Mouse (Mus musculus): Measurements from ENCODE around the gene Ppp1r16b. TPM values are rescaled to one million over a fixed set of nuclear protein-coding genes. Genes with fewer than 3 reads are reported as not detected.

Ppp1r16b gene
- polyA plus RNA-seq, 1 experiment, result 0.04 TPM

- Histone ChIP-seq H3ac (ENCODE audit: control insufficient read depth, insufficient read length, low read depth) (no peak overlapping the region), H3K79me2 (ENCODE audit: control insufficient read depth, insufficient read depth) (no peaks in the 10 kb centered on the region), H3K27me3 (ENCODE audit: control insufficient read depth, insufficient read depth, insufficient read length) (peaks cover 21% of the 10 kb centered on the region), H3K4me3 (ENCODE audit: insufficient read depth, poor library complexity, severe bottlenecking) (no peak overlapping the region), H3K79me3 (ENCODE audit: low read depth) (no peaks in the 10 kb centered on the region), H3K36me3 (ENCODE audit: control insufficient read depth, insufficient read depth) (no peaks in the 10 kb centered on the region)
- TF ChIP-seq MYOG (IDR thresholded peaks at IDR 0.05; ENCODE audit: control insufficient read depth, extremely low read depth, insufficient read length), result no peak
- no peak for TF ChIP-seq FOSL1 (IDR thresholded peaks at IDR 0.05; ENCODE audit: insufficient read depth, low read length, poor library complexity, severe bottlenecking)
- no peak for TF ChIP-seq CEBPB (IDR thresholded peaks at IDR 0.05; ENCODE audit: low read depth)
- TF ChIP-seq CTCF (IDR thresholded peaks at IDR 0.05; ENCODE audit: control insufficient read depth, insufficient read depth, insufficient read length), result no peak
- no peak for TF ChIP-seq MAX (IDR thresholded peaks at IDR 0.05)
- TF ChIP-seq MYOD1 (IDR thresholded peaks at IDR 0.05; ENCODE audit: control insufficient read depth, insufficient read length, low read depth), result no peak
- no peak for TF ChIP-seq USF1 (IDR thresholded peaks at IDR 0.05; ENCODE audit: low read depth)
These were observed 22.6 kb downstream of the Ppp1r16b start for GRCm38 (mm10) chr2:158687804-158688241.

DNA sequence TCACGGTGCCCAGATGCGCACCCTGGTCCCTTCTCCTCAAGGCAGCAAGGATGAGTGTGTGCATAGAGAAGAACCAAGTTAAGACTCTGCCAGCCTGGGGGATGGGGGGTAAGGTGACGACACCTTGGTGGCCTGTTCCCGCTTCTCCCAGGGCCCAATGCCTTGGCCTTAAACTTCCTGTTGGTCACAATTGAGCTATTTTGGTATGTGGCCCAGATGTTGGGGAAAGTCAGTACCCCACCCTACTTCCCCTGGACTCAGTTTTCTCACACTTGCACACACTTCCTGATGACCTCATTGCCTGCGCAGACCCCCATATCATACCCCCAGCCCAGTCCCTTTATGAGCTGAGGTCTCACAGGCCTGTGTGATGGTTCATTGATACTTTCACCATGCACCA lies 23.9 kb downstream of the Ppp1r16b start:
- no peak for TF ChIP-seq USF1 (IDR thresholded peaks at IDR 0.05; ENCODE audit: low read depth)
- TF ChIP-seq CEBPB (IDR thresholded peaks at IDR 0.05; ENCODE audit: low read depth), result no peak
- no peak for TF ChIP-seq MAX (IDR thresholded peaks at IDR 0.05)
- Histone ChIP-seq H3ac (ENCODE audit: control insufficient read depth, insufficient read length, low read depth) (no peak overlapping the region), H3K4me3 (ENCODE audit: insufficient read depth, poor library complexity, severe bottlenecking) (no peak overlapping the region), H3K79me3 (ENCODE audit: low read depth) (no peaks in the 10 kb centered on the region), H3K79me2 (ENCODE audit: control insufficient read depth, insufficient read depth) (no peaks in the 10 kb centered on the region), H3K36me3 (ENCODE audit: control insufficient read depth, insufficient read depth) (no peaks in the 10 kb centered on the region), H3K27me3 (ENCODE audit: control insufficient read depth, insufficient read depth, insufficient read length) (peaks cover 21% of the 10 kb centered on the region)

DNA sequence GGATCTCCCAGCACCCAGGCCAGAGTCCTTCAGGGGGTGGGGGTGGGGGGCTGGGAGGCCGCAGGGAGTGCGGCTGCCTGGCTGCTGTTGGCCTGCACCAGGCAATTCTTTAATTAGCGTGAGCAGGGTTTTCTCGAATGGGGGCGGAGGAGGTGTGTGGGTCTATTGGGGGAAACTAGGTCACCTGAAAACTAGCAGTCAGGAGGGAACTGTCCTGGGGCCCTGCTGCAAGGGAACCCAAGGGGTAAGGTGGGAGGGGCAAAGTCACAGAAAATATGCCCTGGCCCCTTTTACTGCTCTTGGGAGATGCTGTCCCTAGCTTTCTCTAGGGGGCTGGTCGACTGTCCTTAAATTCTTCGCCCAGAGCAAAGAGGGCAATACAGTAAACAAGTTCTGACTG lies 24.4 kb downstream of the Ppp1r16b start:
- TF ChIP-seq FOSL1 (IDR thresholded peaks at IDR 0.05; ENCODE audit: insufficient read depth, low read length, poor library complexity, severe bottlenecking), result no peak
- no peak for TF ChIP-seq USF1 (IDR thresholded peaks at IDR 0.05; ENCODE audit: low read depth)
- no peak for TF ChIP-seq CEBPB (IDR thresholded peaks at IDR 0.05; ENCODE audit: low read depth)
- TF ChIP-seq MAX (IDR thresholded peaks at IDR 0.05), result no peak
- TF ChIP-seq MYOD1 (IDR thresholded peaks at IDR 0.05; ENCODE audit: control insufficient read depth, insufficient read length, low read depth), result no peak
- no peak for TF ChIP-seq MYOG (IDR thresholded peaks at IDR 0.05; ENCODE audit: control insufficient read depth, extremely low read depth, insufficient read length)
- no peak for TF ChIP-seq CTCF (IDR thresholded peaks at IDR 0.05; ENCODE audit: control insufficient read depth, insufficient read depth, insufficient read length)
- H3K27me3 ChIP-seq (ENCODE audit: control insufficient read depth, insufficient read depth, insufficient read length), result peaks cover 21% of the 10 kb centered on the region

DNA sequence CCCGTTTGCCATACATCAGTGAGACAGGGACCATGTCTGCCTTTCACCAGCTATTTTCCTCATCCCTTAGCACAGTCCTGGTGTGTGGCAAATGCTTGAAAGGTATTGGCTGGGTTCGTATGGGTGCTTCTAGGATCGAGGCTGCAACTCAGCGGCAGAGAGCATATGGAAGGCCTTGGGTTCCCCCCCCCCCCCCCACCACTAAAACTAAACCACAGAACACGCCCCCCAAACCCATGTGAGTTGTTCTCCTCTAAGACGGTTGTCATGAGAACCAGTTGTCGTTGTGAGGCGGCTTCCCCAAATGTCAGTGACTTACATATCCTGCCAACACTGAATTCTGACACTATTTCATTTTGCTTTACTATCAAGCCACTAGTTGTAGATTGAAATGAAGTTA lies 24.9 kb downstream of the Ppp1r16b start:
- H3K4me3 ChIP-seq (ENCODE audit: insufficient read depth, poor library complexity, severe bottlenecking), result no peak overlapping the region
- peaks cover 21% of the 10 kb centered on the region for H3K27me3 ChIP-seq (ENCODE audit: control insufficient read depth, insufficient read depth, insufficient read length)
- H3K79me2 ChIP-seq (ENCODE audit: control insufficient read depth, insufficient read depth), result no peaks in the 10 kb centered on the region
- TF ChIP-seq MAX (IDR thresholded peaks at IDR 0.05) (no peak), CTCF (IDR thresholded peaks at IDR 0.05; ENCODE audit: control insufficient read depth, insufficient read depth, insufficient read length) (no peak), USF1 (IDR thresholded peaks at IDR 0.05; ENCODE audit: low read depth) (no peak), MYOD1 (IDR thresholded peaks at IDR 0.05; ENCODE audit: control insufficient read depth, insufficient read length, low read depth) (no peak), CEBPB (IDR thresholded peaks at IDR 0.05; ENCODE audit: low read depth) (no peak), MYOG (IDR thresholded peaks at IDR 0.05; ENCODE audit: control insufficient read depth, extremely low read depth, insufficient read length) (no peak), FOSL1 (IDR thresholded peaks at IDR 0.05; ENCODE audit: insufficient read depth, low read length, poor library complexity, severe bottlenecking) (no peak)
- H3K79me3 ChIP-seq (ENCODE audit: low read depth), result no peaks in the 10 kb centered on the region
- no peak overlapping the region for H3ac ChIP-seq (ENCODE audit: control insufficient read depth, insufficient read length, low read depth)
- H3K36me3 ChIP-seq (ENCODE audit: control insufficient read depth, insufficient read depth), result no peaks in the 10 kb centered on the region

More for the DNA sequence above, 24.4 kb downstream of the Ppp1r16b start:
- Histone ChIP-seq H3K79me2 (ENCODE audit: control insufficient read depth, insufficient read depth) (no peaks in the 10 kb centered on the region), H3K79me3 (ENCODE audit: low read depth) (no peaks in the 10 kb centered on the region), H3K36me3 (ENCODE audit: control insufficient read depth, insufficient read depth) (no peaks in the 10 kb centered on the region), H3K4me3 (ENCODE audit: insufficient read depth, poor library complexity, severe bottlenecking) (no peak overlapping the region), H3ac (ENCODE audit: control insufficient read depth, insufficient read length, low read depth) (no peak overlapping the region)

DNA sequence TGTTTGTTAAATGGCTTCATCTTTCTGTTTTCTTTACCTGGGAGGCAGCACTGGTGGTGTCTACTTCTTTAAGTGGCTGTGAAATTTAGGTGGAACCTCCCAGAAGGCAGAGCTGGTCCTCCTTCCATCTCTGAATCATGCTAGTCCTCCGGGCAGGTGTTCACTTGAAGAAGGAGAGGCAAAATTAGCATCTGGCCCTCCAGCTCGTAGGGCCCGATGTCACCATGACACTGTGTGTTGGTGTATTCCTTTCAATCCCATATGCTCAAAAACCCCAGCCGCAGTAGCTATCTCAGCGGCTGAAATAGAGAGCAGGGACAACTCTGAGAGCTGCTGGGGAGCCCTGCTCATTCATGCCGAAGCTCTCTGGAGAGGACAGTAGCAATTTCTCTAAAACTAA lies 27.0 kb downstream of the Ppp1r16b start:
- H3K79me3 ChIP-seq (ENCODE audit: low read depth), result no peaks in the 10 kb centered on the region
- no peaks in the 10 kb centered on the region for H3K79me2 ChIP-seq (ENCODE audit: control insufficient read depth, insufficient read depth)
- no peak overlapping the region for H3ac ChIP-seq (ENCODE audit: control insufficient read depth, insufficient read length, low read depth)
- no peaks in the 10 kb centered on the region for H3K36me3 ChIP-seq (ENCODE audit: control insufficient read depth, insufficient read depth)
- TF ChIP-seq MYOG (IDR thresholded peaks at IDR 0.05; ENCODE audit: control insufficient read depth, extremely low read depth, insufficient read length), result no peak
- no peak for TF ChIP-seq FOSL1 (IDR thresholded peaks at IDR 0.05; ENCODE audit: insufficient read depth, low read length, poor library complexity, severe bottlenecking)
- TF ChIP-seq CEBPB (IDR thresholded peaks at IDR 0.05; ENCODE audit: low read depth), result no peak
- TF ChIP-seq MYOD1 (IDR thresholded peaks at IDR 0.05; ENCODE audit: control insufficient read depth, insufficient read length, low read depth), result no peak
- TF ChIP-seq CTCF (IDR thresholded peaks at IDR 0.05; ENCODE audit: control insufficient read depth, insufficient read depth, insufficient read length), result no peak
- no peak for TF ChIP-seq USF1 (IDR thresholded peaks at IDR 0.05; ENCODE audit: low read depth)
- TF ChIP-seq MAX (IDR thresholded peaks at IDR 0.05), result no peak
- no peak overlapping the region for H3K4me3 ChIP-seq (ENCODE audit: insufficient read depth, poor library complexity, severe bottlenecking)
- peaks cover 21% of the 10 kb centered on the region for H3K27me3 ChIP-seq (ENCODE audit: control insufficient read depth, insufficient read depth, insufficient read length)

DNA sequence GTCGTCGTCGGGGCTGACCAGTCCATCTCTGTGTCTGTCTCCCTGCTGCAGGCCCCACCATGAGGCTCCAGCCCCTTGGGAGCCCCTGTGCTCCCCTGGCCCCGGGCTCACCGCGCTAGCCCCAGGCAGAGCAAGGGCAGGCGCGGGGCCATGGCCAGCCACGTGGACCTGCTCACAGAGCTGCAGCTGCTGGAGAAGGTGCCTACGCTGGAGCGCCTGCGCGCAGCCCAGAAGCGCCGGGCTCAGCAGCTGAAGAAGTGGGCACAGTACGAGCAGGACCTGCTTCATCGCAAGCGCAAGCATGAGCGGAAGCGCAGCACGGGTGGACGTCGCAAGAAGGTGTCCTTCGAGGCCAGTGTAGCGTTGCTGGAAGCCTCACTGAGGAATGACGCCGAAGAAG lies 30.6 kb downstream of the Ppp1r16b start:
- Histone ChIP-seq H3ac (ENCODE audit: control insufficient read depth, insufficient read length, low read depth) (no peak overlapping the region), H3K79me2 (ENCODE audit: control insufficient read depth, insufficient read depth) (no peaks in the 10 kb centered on the region)

More for the DNA sequence above, 30.6 kb downstream of the Ppp1r16b start:
- no peak for TF ChIP-seq MYOG (IDR thresholded peaks at IDR 0.05; ENCODE audit: control insufficient read depth, extremely low read depth, insufficient read length)
- no peaks in the 10 kb centered on the region for H3K79me3 ChIP-seq (ENCODE audit: low read depth)
- H3K36me3 ChIP-seq (ENCODE audit: control insufficient read depth, insufficient read depth), result no peaks in the 10 kb centered on the region
- no peak overlapping the region for H3K4me3 ChIP-seq (ENCODE audit: insufficient read depth, poor library complexity, severe bottlenecking)
- H3K27me3 ChIP-seq (ENCODE audit: control insufficient read depth, insufficient read depth, insufficient read length), result peaks cover 14% of the 10 kb centered on the region

Measured in C2C12 (cell line).